Mouse (Mus musculus) layer of hippocampus, adult 2 months (tissue): ENCODE measurements at regions not wholly inside any gene's neighbourhood (a gene's known extent, or its start where the extent isn't known, plus 50 kb on each side); places are given as distances from the start of the nearest gene placed in this dataset.
"Not testable (repeated sequence)": the region's sequence is repeated elsewhere in the genome, so short reads cannot be mapped to it uniquely, and the experiment has no call there.

Experiments
- DNase-seq, 2 experiments: peaks; one replicate each; pipeline ENCODE4 v3.0.0; 2022; ENCODE audit warnings: low spot score in 2 of 2
- H3K27ac ChIP-seq: fragments of 200-600 bp; 2 replicates; pipeline ENCODE4 v1.8.1; 2022
- H3K4me3 ChIP-seq: fragments of 200-600 bp; 2 replicates; pipeline ENCODE4 v1.8.1; 2022; ENCODE audit warnings: mild to moderate bottlenecking
- CTCF ChIP-seq: fragments of 200-600 bp; conservative IDR thresholded peaks from 2 replicates; pipeline ENCODE4 v1.8.1; 2022; ENCODE audit warnings: antibody characterized with exemption, mild to moderate bottlenecking, moderate library complexity

GRCm38 (mm10) chr8:26747241-26747972 is 229.7 kb upstream of the Zfp703 start:
- no peak for TF ChIP-seq CTCF
- H3K4me3 ChIP-seq, result no peak overlapping the region
- DNase-seq, result no peak
- peak overlapping the region; percentile 24; the same call in 1 of the 2 replicates for H3K27ac ChIP-seq

GRCm38 (mm10) chr8:26748161-26748971 is 228.8 kb upstream of the Zfp703 start:
- DNase-seq, result no peak
- no peak overlapping the region for H3K4me3 ChIP-seq
- TF ChIP-seq CTCF, result no peak
- H3K27ac ChIP-seq, result peak overlapping the region; percentile 24; the same call in 1 of the 2 replicates

DNA sequence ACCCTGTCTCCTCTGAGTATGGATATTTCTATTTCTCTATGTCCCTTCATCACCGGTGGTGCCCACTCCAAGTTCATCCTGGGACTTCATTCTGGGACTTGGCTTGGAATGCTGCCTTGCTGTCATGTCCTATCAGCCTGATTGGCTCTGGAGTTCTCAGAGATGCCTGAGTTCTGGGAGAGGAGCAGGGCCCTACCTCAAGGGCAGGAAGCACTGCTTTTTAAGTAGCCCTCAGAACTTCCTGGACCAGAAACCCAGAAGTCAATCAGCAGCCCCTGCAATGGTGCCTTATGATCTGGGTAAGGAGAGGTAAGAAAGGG is 228.2 kb upstream of the Zfp703 start:
- H3K27ac ChIP-seq, result no peak overlapping the region
- no peak for DNase-seq
- no peak overlapping the region for H3K4me3 ChIP-seq
- no peak for TF ChIP-seq CTCF

DNA sequence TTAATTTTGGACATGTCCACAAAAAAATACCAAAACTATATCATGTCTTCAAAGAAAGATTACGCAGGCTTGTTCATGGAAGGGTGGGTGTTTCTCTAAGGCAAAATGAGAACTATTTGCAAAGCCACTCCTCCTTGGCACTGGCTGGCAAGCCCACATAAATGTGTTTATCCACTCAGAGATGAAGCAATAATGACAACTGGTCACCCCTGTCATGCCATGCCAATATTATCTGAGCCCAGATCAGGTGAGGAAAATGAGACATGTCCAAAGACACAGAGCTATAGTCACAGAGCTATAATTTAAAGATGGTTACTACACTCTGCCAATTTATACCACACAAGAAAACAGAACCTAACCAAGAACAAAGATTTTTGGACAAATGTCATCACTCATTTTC is 227.0 kb upstream of the Zfp703 start:
- no peak overlapping the region for H3K27ac ChIP-seq
- no peak for TF ChIP-seq CTCF
- H3K4me3 ChIP-seq, result no peak overlapping the region
- DNase-seq, result no peak

DNA sequence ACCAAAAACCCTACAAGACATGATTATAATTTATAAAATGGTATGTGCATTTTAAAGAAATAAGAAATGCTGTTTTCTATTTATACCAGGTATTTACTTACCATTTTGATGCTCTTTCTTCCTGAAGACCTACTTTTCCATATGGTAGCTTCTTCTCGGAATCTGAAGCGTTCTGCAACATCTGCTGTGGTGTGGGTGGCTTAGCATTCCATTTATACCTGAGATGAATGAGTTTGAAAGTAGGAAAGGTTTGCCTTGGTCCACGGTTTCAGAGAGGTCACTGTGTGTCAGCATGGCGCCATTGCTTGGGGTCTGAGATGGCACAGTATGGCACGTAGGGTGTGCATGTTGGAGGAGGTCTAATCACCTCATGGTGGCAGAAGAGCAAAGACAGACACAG is 225.5 kb upstream of the Zfp703 start:
- DNase-seq, result no peak
- Histone ChIP-seq H3K4me3 (no peak overlapping the region), H3K27ac (no peak overlapping the region)
- TF ChIP-seq CTCF, result no peak

- H3K4me3 ChIP-seq, result no peak overlapping the region
- TF ChIP-seq CTCF, result no peak
- no peak for DNase-seq
- no peak overlapping the region for H3K27ac ChIP-seq
Observed at GRCm38 (mm10) chr8:26756452-26756851, 220.7 kb upstream of the Zfp703 start.

- no peak for TF ChIP-seq CTCF
Observed at GRCm38 (mm10) chr8:26760726-26761125, 216.4 kb upstream of the Zfp703 start.

GRCm38 (mm10) chr8:26762942-26763778 is 214.0 kb upstream of the Zfp703 start:
- TF ChIP-seq CTCF, result no peak
- Histone ChIP-seq H3K4me3 (no peak overlapping the region), H3K27ac (no peak overlapping the region)
- DNase-seq, result no peak

More at GRCm38 (mm10) chr8:26760726-26761125, 216.4 kb upstream of the Zfp703 start:
- H3K27ac ChIP-seq, result no peak overlapping the region
- H3K4me3 ChIP-seq, result no peak overlapping the region
- DNase-seq, result no peak

- no peak overlapping the region for H3K27ac ChIP-seq
- TF ChIP-seq CTCF, result no peak
- DNase-seq, result no peak
- H3K4me3 ChIP-seq, result no peak overlapping the region
Observed at GRCm38 (mm10) chr8:26768474-26769229, 208.5 kb upstream of the Zfp703 start.

DNA sequence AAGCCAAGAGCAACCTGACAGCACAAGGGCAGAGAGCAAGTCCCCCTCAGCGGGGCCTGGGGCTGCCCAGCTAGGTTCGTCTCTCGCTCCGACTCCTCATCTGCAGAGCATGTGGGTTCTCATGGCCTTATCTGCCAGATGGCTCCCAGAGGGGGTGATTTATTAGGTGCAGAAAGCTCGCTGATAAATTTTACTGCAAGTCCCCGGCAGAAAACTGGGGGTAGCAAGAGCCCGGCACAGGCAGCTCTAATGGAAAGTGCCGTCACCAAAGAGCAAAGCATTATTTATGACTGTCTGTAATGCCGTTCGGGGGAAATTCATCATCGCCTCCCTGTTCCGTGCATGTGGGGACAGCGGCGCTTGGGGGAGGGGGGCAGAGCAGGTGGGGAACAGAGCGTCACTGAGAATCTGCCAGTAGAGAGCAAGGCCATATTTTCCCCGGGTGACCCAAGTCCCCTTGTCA is 206.7 kb upstream of the Zfp703 start:
- Histone ChIP-seq H3K4me3 (no peak overlapping the region; the same call in 1 of the 2 replicates), H3K27ac (no peak overlapping the region)
- no peak for TF ChIP-seq CTCF
- no peak for DNase-seq

GRCm38 (mm10) chr8:26778917-26779537 is 198.1 kb upstream of the Zfp703 start:
- H3K4me3 ChIP-seq, result no peak overlapping the region
- no peak for DNase-seq
- no peak overlapping the region for H3K27ac ChIP-seq
- no peak for TF ChIP-seq CTCF

GRCm38 (mm10) chr8:26780515-26780914 is 196.6 kb upstream of the Zfp703 start:
- H3K27ac ChIP-seq, result no peak overlapping the region
- peak overlapping the region; percentile 22; the same call in 1 of the 2 replicates for H3K4me3 ChIP-seq
- DNase-seq, result peak; percentile 37 to 49
- no peak for TF ChIP-seq CTCF

- DNase-seq, H3K27ac ChIP-seq, H3K4me3 ChIP-seq: not testable (repeated sequence)
Observed at GRCm38 (mm10) chr8:26782936-26783335, 194.2 kb upstream of the Zfp703 start.
